Mouse (Mus musculus): ENCODE results near the gene Nme6.

The Nme6 gene

GRCm38 (mm10) chr9:109870983-109871572 is 38.5 kb downstream of the Nme6 start:
- no peak for DNase-seq (ENCODE audit: low read depth, low spot score)

GRCm38 (mm10) chr9:109874797-109875691 is 42.5 kb downstream of the Nme6 start, which contains the start of gene Cdc25a:
Cdc25a (plus strand) TSS chr9:109875579.
- peak; percentile 98 for DNase-seq (ENCODE audit: low read depth, low spot score)

DNA sequence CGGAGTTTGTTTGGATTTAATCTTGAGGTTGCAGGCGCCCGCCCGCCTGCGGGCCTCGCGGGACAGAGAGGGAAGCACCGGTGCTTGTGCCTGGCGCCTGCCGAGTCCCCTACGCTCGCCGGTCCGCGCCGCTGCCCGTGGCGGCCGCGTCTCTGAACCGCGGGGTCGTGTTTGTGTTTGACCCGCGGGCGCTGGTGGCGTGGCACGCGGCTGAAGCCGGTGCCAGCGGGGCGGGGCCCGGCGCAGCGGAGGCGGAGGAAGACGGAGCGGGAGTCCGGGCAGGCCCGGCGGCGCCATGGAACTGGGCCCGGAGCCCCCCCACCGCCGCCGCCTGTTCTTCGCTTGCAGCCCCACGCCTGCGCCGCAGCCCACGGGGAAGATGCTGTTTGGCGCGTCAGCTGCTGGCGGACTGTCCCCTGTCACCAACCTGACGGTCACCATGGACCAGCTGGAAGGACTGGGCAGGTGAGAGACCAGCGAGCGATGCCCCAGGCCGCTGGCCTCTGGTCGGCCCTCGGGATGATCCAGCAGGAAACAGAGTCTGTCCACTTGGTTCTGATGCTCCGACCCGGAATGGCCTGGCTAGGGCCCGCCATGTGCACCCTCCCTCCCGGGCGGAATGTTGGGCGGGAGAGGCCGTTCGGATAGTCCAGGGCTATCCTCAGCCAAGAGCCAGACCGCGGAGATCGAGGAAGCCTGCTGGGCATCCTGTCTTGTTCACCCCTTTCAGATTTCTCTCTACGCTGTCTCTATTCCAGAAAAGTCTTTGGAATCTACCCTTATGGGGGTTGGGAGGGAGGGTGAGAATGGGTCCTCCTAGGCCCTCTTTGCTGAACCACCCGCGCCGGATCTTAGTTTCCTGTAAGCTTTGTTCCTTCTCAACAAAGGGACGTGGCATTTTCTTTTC is 43.4 kb downstream of the Nme6 start:
- DNase-seq (ENCODE audit: low read depth, low spot score) = no peak

GRCm38 (mm10) chr9:109876756-109877155 is 44.2 kb downstream of the Nme6 start:
- DNase-seq (ENCODE audit: low read depth, low spot score) = no peak

DNA sequence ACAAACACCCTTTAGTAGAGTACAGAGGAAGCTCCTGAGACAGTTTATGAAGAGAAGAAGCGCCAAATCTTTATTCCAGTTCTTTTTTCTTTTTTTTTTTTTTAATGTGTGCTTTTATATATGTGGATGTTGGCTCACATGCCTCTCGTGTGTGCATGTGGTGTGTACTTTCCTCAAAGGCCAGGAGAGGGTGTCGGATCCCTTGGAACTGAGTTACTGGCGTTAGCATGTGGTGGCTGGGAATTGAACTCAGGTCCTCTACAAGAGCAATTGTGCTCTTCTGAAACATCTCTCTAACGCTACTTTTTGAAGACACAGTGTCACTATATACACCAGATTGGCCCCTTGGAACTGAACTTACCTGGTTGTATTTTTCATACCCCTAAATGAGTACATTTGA is 45.1 kb downstream of the Nme6 start:
- no peak for DNase-seq (ENCODE audit: low read depth, low spot score)

DNA sequence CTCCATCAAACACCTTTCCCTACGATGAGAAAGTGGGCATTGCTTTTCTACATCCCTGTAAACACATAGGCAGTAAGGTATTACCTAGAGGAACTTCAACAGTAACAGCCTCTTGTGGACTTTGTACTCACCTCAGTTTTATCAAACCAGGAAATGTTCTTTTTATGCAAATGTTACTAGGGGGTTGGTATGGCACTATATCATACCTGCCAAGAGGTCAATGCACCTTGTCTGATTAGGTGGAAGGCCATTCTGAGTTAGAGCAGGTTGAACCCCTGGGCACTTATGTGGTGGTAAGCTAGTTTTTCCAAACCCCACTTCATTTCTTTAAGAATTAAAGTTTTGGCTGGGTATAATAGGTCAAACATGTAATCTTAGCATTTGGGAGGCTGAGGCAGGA is 46.8 kb downstream of the Nme6 start:
- DNase-seq (ENCODE audit: low read depth, low spot score) = no peak

DNA sequence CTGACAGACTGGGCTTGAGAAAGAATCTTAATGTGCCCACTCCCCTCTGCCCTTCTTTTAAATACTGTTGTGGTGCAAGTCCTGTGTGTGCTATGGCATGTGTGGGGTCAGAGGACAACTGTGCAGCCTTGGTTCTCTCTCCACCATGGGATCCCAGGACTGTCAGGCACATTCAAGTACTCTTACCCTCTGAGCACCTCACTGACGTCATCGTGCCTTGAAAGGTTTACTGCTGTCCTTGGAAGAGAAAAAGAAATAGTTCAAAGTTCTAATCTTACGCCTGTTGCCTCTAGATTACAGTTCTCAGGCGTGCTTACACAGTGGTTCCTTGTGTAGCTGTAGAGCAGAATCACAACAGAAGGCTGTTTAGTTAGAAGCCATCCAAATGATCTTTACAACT is 53.7 kb downstream of the Nme6 start:
- DNase-seq (ENCODE audit: low read depth, low spot score) = no peak

DNA sequence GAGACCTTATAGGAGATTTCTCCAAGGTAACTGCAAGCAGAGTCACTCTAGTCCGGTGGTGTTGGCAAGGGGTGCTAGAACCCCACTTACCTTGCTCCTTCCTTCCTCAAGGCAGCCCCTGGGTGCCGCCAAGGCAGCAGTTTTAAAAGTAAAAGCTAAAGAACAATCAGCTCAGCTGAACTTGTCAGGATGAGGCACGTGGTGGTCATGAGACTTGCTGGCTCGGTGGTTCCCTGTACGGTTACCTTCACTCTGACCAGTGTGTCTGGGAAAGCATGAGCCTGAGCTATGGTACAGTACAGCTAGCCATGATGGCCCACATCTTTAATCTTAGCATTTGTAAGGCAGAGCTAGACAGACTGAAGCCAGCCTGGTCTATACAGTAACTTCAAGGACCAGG is 54.8 kb downstream of the Nme6 start:
- no peak for DNase-seq (ENCODE audit: low read depth, low spot score)

GRCm38 (mm10) chr9:109891501-109891900 is 59.0 kb downstream of the Nme6 start:
- no peak for DNase-seq (ENCODE audit: low read depth, low spot score)

All from WW6 (cell line).